Mouse (Mus musculus): ENCODE measurements at regions not wholly inside any gene's neighbourhood (a gene's known extent, or its start where the extent isn't known, plus 50 kb on each side); places are given as distances from the start of the nearest gene placed in this dataset.

GRCm38 (mm10) chr1:136699153-136699524 is 74.4 kb downstream of the Zfp281 start:
- H3K27ac ChIP-seq (replicated peaks): no peak overlapping the region
- DNase-seq (ENCODE audit: low spot score): no peak
- peaks cover 9% of the 10 kb centered on the region; the same call in 1 of the 2 replicates for H3K27me3 ChIP-seq (ENCODE audit: low read depth, poor library complexity, severe bottlenecking)
- H3K9me3 ChIP-seq (replicated peaks): no peaks in the 10 kb centered on the region
- peaks cover 29% of the 10 kb centered on the region for H3K4me1 ChIP-seq
- WGBS: 76% methylated on average over 7 of the region's 7 CpGs
- H3K4me3 ChIP-seq: no peak overlapping the region
- no peaks in the 10 kb centered on the region for H3K36me3 ChIP-seq

DNA sequence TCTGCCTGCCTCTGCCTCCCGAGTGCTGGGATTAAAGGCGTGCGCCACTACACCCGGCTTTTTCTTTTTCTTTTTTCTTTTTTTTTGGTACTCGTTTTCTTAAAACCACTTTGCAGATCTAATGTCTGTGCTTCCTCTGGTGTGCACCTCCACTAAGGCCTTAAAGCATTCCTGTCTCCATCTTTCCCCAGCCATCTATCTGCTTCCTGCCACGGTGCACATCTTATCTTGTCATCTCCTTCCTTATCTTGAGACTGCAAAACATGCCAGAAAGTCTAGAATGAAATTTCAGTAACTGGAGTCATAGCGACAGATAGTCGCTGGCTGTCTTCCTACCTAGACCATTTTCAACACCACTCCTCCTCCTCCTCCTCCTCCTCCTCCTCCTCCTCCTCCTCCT is 74.9 kb downstream of the Zfp281 start:
- Histone ChIP-seq H3K4me3 (no peak overlapping the region), H3K36me3 (no peaks in the 10 kb centered on the region), H3K27me3 (ENCODE audit: low read depth, poor library complexity, severe bottlenecking) (peaks cover 9% of the 10 kb centered on the region; the same call in 1 of the 2 replicates), H3K9me3 (replicated peaks) (no peaks in the 10 kb centered on the region), H3K27ac (replicated peaks) (no peak overlapping the region), H3K4me1 (peaks cover 28% of the 10 kb centered on the region)
- DNase-seq (ENCODE audit: low spot score): no peak
- WGBS: 92% methylated on average over 8 of the region's 8 CpGs

DNA sequence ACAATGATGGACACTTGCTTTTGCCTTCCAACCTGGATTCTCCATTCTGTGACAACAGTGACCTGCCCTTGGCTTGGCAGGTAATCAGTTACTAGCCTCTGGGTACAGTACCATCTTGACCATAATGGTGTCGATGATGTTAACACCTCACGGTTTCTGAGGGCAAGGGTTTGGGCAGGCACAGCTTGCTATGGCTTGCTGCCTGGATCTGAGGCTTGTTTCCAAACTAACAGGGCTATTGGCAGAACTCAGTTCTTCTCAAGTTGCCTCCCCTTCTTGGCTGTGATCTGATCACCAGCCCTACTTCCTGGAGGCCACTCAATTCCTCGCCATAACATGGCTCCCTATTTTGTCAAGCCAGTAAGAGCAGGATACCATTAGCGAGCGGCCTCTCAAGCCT is 79.4 kb downstream of the Zfp281 start:
- no peak for DNase-seq (ENCODE audit: low spot score)
- Histone ChIP-seq H3K36me3 (no peaks in the 10 kb centered on the region), H3K27me3 (ENCODE audit: low read depth, poor library complexity, severe bottlenecking) (no peaks in the 10 kb centered on the region), H3K4me3 (no peak overlapping the region), H3K9me3 (replicated peaks) (no peaks in the 10 kb centered on the region), H3K27ac (replicated peaks) (no peak overlapping the region), H3K4me1 (peaks cover 15% of the 10 kb centered on the region)
- 88% methylated on average over 5 of the region's 5 CpGs for WGBS

DNA sequence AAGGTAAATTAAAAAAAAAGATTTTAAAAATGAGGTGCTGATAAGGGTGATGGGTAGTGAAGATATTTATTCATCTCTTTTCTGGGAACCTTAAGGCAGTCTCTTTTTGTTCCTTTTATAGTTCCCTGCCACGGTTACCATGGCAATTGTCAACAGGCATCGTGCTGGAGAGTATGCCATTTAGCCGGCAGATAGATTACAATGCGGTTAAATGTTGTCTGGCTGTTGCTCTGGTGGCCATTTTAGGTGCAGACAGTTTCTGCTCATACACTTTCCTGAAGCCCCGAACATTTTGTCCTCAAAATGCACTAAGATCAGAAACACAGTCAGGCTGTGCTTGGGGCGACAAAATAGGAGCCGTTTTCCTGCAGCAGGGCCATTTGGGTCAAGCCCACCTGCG is 81.8 kb downstream of the Zfp281 start:
- H3K27me3 ChIP-seq (ENCODE audit: low read depth, poor library complexity, severe bottlenecking): no peaks in the 10 kb centered on the region
- DNase-seq (ENCODE audit: low spot score): no peak
- peaks cover 15% of the 10 kb centered on the region for H3K4me1 ChIP-seq
- H3K27ac ChIP-seq (replicated peaks): peak overlapping the region; percentile 24
- 63% methylated on average over 8 of the region's 8 CpGs for WGBS
- H3K36me3 ChIP-seq: no peaks in the 10 kb centered on the region
- H3K4me3 ChIP-seq: no peak overlapping the region
- H3K9me3 ChIP-seq (replicated peaks): no peaks in the 10 kb centered on the region

DNA sequence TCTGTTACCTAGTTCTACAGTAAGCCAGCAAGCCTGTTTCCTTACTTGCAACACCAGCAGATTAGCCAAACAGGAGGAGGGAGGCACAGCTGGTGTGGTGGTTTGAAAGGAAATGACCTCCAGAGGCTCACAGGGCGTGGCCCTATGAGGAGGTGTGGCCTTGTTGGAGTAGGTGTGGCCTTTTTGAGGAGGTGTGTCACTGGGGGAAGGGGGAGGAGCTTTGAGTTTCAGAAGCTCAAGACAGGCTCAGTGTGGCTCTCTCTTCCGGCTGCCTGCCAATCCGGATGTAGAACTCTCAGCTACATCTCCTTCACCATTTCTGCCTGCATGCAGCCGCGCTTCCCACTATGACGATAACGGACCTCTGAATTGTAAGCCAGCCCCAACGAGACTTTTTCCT is 82.7 kb downstream of the Zfp281 start:
- no peak for DNase-seq (ENCODE audit: low spot score)
- H3K4me3 ChIP-seq: no peak overlapping the region
- no peaks in the 10 kb centered on the region for H3K27me3 ChIP-seq (ENCODE audit: low read depth, poor library complexity, severe bottlenecking)
- H3K27ac ChIP-seq (replicated peaks): peak overlapping the region; percentile 24
- no peaks in the 10 kb centered on the region for H3K36me3 ChIP-seq
- peaks cover 15% of the 10 kb centered on the region for H3K4me1 ChIP-seq
- no peaks in the 10 kb centered on the region for H3K9me3 ChIP-seq (replicated peaks)
- WGBS: 87% methylated on average over 8 of the region's 8 CpGs

DNA sequence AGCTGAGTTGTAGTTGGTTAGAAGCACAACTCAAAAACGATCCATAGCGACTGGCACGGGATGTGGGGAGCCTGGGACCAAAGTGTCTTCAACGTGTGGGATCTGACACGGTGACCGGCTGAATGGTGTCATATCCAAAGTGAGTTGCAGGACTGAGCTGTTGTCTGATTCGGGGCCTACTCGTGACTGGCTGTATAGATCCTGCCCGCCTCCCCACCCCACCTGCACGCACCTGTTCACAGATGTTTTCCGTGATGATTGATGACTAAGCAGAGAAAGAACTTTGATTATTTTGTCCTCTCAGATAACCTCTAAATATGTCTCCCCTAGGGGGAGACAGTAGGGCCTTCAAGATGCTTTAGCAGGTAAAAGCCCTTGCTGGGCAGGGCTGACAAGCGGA is 83.2 kb downstream of the Zfp281 start:
- WGBS: 92% methylated on average over 12 of the region's 12 CpGs

DNA sequence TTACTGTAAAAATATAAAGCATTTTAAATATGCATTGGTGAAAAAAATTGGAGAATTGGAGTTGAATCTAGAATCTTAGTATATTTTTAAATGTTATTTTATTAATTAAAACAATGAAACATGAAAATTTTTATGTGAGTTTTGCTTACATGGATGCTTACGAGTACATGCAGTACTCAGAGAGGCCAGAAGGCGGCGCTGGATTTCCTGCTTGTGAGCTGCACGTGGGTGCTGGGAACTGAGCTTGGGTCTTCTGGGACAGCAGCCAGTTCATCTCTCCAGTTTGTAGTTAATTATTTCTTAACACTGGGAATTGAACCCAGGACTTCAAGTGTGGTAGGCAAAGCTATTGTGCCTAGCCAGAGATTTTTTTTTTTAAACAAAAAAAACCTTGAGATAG is 85.5 kb downstream of the Zfp281 start:
- DNase-seq (ENCODE audit: low spot score): no peak
- H3K27ac ChIP-seq (replicated peaks): no peak overlapping the region
- no peaks in the 10 kb centered on the region for H3K9me3 ChIP-seq (replicated peaks)
- 72% methylated on average over 4 of the region's 4 CpGs for WGBS
- H3K36me3 ChIP-seq: no peaks in the 10 kb centered on the region
- no peaks in the 10 kb centered on the region for H3K27me3 ChIP-seq (ENCODE audit: low read depth, poor library complexity, severe bottlenecking)
- no peak overlapping the region for H3K4me3 ChIP-seq
- H3K4me1 ChIP-seq: peaks cover 15% of the 10 kb centered on the region

More for the DNA sequence above, 83.2 kb downstream of the Zfp281 start:
- Histone ChIP-seq H3K9me3 (replicated peaks) (no peaks in the 10 kb centered on the region), H3K4me1 (peaks cover 15% of the 10 kb centered on the region), H3K36me3 (no peaks in the 10 kb centered on the region), H3K27ac (replicated peaks) (no peak overlapping the region), H3K4me3 (no peak overlapping the region), H3K27me3 (ENCODE audit: low read depth, poor library complexity, severe bottlenecking) (no peaks in the 10 kb centered on the region)
- DNase-seq (ENCODE audit: low spot score): no peak

DNA sequence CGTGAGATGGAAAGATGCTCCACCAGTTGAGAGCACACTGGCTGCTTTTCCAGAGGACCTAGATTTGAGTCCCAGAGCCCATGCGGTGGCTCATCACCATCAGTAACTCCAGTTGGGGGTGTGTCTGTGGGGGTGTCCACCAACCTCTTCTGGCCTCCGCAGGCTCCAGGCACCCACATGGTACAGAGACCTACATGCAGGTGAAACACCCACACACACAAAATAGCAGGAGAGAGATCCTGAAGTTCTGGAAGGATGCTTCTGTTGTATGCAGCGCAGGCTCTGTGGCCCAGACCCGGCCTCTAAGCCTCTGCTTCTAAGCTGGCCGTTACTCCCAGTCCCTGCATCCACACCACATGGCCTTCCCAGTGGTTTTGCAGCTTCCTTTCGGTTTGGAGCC is 86.5 kb downstream of the Zfp281 start:
- Histone ChIP-seq H3K27me3 (ENCODE audit: low read depth, poor library complexity, severe bottlenecking) (no peaks in the 10 kb centered on the region), H3K9me3 (replicated peaks) (no peaks in the 10 kb centered on the region), H3K4me1 (peaks cover 13% of the 10 kb centered on the region), H3K4me3 (no peak overlapping the region), H3K36me3 (no peaks in the 10 kb centered on the region), H3K27ac (replicated peaks) (no peak overlapping the region)
- 80% methylated on average over 7 of the region's 7 CpGs for WGBS
- DNase-seq (ENCODE audit: low spot score): no peak

DNA sequence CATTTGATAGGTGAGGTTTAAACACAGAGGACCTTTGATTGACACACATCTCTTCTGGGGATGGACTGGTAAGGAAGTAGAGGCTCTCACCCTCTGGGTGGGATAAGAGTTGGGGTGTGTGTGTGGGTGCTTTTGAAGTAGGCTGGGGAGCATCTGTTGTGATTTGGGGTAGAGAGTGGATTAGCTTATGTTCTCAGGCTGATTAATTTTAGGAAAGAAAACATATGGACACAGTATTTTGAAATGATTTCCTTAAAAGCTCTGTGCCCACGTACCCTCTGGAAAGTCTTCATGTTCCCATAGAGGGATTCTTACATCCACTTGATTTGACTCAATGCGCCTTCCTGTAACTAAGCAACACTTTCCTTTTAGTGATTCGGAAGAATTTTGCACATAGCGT is 89.4 kb downstream of the Zfp281 start:
- Histone ChIP-seq H3K4me1 (peaks cover 6% of the 10 kb centered on the region; the same call in 1 of the 2 replicates), H3K27me3 (ENCODE audit: low read depth, poor library complexity, severe bottlenecking) (no peaks in the 10 kb centered on the region), H3K27ac (replicated peaks) (no peak overlapping the region), H3K9me3 (replicated peaks) (no peaks in the 10 kb centered on the region), H3K36me3 (no peaks in the 10 kb centered on the region), H3K4me3 (no peak overlapping the region)
- DNase-seq (ENCODE audit: low spot score): no peak
- WGBS: 92% methylated on average over 4 of the region's 4 CpGs

GRCm38 (mm10) chr1:136714987-136715386 is 90.3 kb downstream of the Zfp281 start:
- H3K4me1 ChIP-seq: peaks cover 6% of the 10 kb centered on the region; the same call in 1 of the 2 replicates
- 91% methylated on average over 11 of the region's 11 CpGs for WGBS
- no peak for DNase-seq (ENCODE audit: low spot score)
- H3K36me3 ChIP-seq: no peaks in the 10 kb centered on the region
- H3K9me3 ChIP-seq (replicated peaks): no peaks in the 10 kb centered on the region
- no peak overlapping the region for H3K4me3 ChIP-seq
- H3K27ac ChIP-seq (replicated peaks): no peak overlapping the region
- H3K27me3 ChIP-seq (ENCODE audit: low read depth, poor library complexity, severe bottlenecking): no peaks in the 10 kb centered on the region

- Histone ChIP-seq H3K4me1 (peaks cover 6% of the 10 kb centered on the region; the same call in 1 of the 2 replicates), H3K4me3 (no peak overlapping the region), H3K27ac (replicated peaks) (no peak overlapping the region; the same call in 1 of the 2 replicates), H3K27me3 (ENCODE audit: low read depth, poor library complexity, severe bottlenecking) (no peaks in the 10 kb centered on the region), H3K36me3 (no peaks in the 10 kb centered on the region), H3K9me3 (replicated peaks) (no peaks in the 10 kb centered on the region)
- 71% methylated on average over 15 of the region's 15 CpGs for WGBS
- no peak for DNase-seq (ENCODE audit: low spot score)
Measured at GRCm38 (mm10) chr1:136717830-136718517, 93.3 kb downstream of the Zfp281 start.

DNA sequence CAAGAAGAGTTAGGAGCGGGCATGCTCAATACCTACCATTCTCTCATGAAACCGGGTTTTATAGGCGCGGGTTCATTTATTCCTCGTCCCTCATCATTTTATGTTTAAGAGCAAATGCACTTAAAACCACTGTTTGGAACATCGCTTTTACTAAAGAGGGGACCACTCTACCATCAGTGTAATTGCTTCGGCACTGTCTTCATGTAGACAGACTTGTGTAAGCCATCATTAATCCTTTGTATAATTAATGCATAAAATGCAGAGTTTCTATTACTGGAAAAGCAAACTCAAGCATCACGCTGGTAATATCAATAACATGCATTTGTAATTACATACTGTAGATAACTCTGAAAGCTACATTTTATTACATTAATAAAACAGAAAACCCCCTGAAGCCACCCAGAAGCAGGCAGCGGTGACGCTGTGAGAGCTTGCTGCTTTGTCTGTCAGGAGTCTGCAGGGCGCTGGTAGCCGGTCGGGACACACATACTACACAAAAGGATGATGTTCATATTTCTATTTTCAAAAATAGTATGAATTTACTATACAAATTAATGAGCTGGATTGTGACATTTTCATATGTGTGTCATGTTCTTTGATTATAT is 99.2 kb downstream of the Zfp281 start:
- DNase-seq (ENCODE audit: low spot score): no peak
- H3K27ac ChIP-seq (replicated peaks): no peak overlapping the region
- no peaks in the 10 kb centered on the region for H3K9me3 ChIP-seq (replicated peaks)
- no peak overlapping the region for H3K4me3 ChIP-seq
- peaks cover 17% of the 10 kb centered on the region for H3K4me1 ChIP-seq
- H3K27me3 ChIP-seq (ENCODE audit: low read depth, poor library complexity, severe bottlenecking): no peaks in the 10 kb centered on the region
- H3K36me3 ChIP-seq: no peaks in the 10 kb centered on the region
- WGBS: 93% methylated on average over 13 of the region's 13 CpGs

DNA sequence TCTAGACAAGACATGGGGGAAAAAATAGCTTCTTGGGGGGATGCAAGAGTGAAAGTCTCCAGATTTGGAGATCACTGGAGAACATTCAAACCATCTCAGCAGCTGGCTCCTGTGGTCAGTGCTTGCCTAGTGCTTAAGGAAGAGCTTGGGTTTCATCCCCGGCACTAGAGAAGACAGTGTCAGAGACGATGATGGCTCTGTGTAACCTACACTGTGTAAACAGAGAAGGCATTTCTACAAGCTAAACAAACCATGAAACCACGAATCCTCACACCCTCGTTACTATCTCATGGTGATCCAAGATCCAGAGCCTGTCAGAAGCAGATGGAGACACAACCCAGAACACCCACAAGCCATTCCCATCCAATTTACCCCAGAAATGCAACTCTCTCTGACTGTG is 100.5 kb downstream of the Zfp281 start:
- H3K27me3 ChIP-seq (ENCODE audit: low read depth, poor library complexity, severe bottlenecking): no peaks in the 10 kb centered on the region
- H3K36me3 ChIP-seq: no peaks in the 10 kb centered on the region
- no peak overlapping the region for H3K4me3 ChIP-seq
- 73% methylated on average over 4 of the region's 4 CpGs for WGBS
- H3K4me1 ChIP-seq: peaks cover 17% of the 10 kb centered on the region
- H3K9me3 ChIP-seq (replicated peaks): no peaks in the 10 kb centered on the region
- H3K27ac ChIP-seq (replicated peaks): no peak overlapping the region
- no peak for DNase-seq (ENCODE audit: low spot score)

Data from midbrain, embryonic 10.5 days (tissue).